ENCODE assay signal across 9 mouse cellular contexts in genomic region chr4:139716477-139717169, GRCm38 (mm10).
DNase-seq lines count a peak whose midpoint lies in the region; ATAC-seq lines count a peak whose summit lies in the region.
"Had no signal": no experiment of that assay in that cellular context is flagged by ENCODE, and none has a peak within 500 bp of the region (broad histone marks: within the 10 kb centered on the region; RNA-seq: fewer than 3 reads in every experiment).

No protein-coding gene starts in this region.

- peak; percentile 85; the same call in 1 of the 2 replicates for ATAC-seq in frontal cortex, adult (ENCODE audit: low TSS enrichment)

- peak; percentile 10 for DNase-seq in urinary bladder, postnatal 25 days (ENCODE audit: low spot score)
- DNase-seq in urinary bladder, adult 2 months (ENCODE audit: low spot score), result no peak
- DNase-seq in left cerebral cortex, postnatal 25 days (ENCODE audit: low spot score in 2 of 2), result peak; percentile 21 to 85
- DNase-seq in cerebellum, adult 18-20 months, result no peak
- DNase-seq in B cell, adult 2 months, result no peak
- DNase-seq in yolk sac, embryonic 10.5 days (ENCODE audit: low spot score), result no peak
- DNase-seq: cerebellum, postnatal 36 days; kidney, postnatal 10 days had no signal

- intact Hi-C loops in left cerebral cortex, postnatal 25 days (cut with DNase I), result no loop called here

Comparison
In these comparisons a context has a peak if more than half of its experiments do, and no peak if none do; other contexts are left out.
1. DNase-seq: peak in urinary bladder, postnatal 25 days (single experiment) and left cerebral cortex, postnatal 25 days (2 of 2); none in urinary bladder, adult 2 months (single experiment), cerebellum, adult 18-20 months (0 of 2), B cell, adult 2 months (0 of 2) and yolk sac, embryonic 10.5 days (single experiment).